Mouse (Mus musculus) brain, embryonic 14.5 days (tissue): ENCODE data around the gene Sugct.

ENCODE experiments used
- CTCF ChIP-seq: fragments of 200-500 bp; IDR thresholded peaks from 2 replicates; pipeline ENCODE4 v1.5.1; 2012; ENCODE audit warnings: inconsistent platforms, mild to moderate bottlenecking, moderate library complexity, borderline replicate concordance; ENCODE audit not compliant: insufficient read depth, insufficient read length; ENCODE audit errors: extremely low read depth
- POLR2A ChIP-seq: fragments of 200-500 bp; IDR thresholded peaks from 2 replicates; pipeline ENCODE4 v1.6.1; 2012; ENCODE audit warnings: mild to moderate bottlenecking, inconsistent platforms, borderline replicate concordance; ENCODE audit not compliant: poor library complexity, insufficient read depth, insufficient read length, severe bottlenecking; ENCODE audit errors: extremely low read depth

DNA sequence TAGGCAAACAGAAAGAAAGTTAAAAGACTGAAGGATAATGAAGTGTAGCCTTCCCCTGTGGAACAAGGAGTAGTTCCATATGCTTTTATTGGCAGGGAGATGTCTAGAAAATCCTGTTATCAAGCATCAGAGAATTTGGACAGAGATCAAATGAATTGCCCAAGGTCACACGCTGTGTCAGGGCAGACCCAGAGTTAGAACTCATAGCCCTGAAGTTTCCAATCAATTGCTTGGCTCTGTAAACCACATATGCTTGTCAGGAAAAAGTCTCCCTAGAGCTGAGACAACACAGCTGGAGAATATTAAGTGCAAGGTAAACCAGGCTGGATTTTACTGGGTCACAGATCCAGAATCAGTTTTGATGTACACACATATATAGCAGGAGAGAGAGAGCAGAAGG lies 593.0 kb downstream of the Sugct start:
- TF ChIP-seq POLR2A: no peak
- no peak for TF ChIP-seq CTCF
